Mouse (Mus musculus) thymus, adult 18-20 months (tissue): Measurements from ENCODE around the gene Ddx50.

Experiments
- DNase-seq, 2 experiments: peaks; one replicate each; pipeline ENCODE4 v3.0.0; 2022; ENCODE audit warnings: mixed read lengths in 2 of 2

Gene Ddx50

DNA sequence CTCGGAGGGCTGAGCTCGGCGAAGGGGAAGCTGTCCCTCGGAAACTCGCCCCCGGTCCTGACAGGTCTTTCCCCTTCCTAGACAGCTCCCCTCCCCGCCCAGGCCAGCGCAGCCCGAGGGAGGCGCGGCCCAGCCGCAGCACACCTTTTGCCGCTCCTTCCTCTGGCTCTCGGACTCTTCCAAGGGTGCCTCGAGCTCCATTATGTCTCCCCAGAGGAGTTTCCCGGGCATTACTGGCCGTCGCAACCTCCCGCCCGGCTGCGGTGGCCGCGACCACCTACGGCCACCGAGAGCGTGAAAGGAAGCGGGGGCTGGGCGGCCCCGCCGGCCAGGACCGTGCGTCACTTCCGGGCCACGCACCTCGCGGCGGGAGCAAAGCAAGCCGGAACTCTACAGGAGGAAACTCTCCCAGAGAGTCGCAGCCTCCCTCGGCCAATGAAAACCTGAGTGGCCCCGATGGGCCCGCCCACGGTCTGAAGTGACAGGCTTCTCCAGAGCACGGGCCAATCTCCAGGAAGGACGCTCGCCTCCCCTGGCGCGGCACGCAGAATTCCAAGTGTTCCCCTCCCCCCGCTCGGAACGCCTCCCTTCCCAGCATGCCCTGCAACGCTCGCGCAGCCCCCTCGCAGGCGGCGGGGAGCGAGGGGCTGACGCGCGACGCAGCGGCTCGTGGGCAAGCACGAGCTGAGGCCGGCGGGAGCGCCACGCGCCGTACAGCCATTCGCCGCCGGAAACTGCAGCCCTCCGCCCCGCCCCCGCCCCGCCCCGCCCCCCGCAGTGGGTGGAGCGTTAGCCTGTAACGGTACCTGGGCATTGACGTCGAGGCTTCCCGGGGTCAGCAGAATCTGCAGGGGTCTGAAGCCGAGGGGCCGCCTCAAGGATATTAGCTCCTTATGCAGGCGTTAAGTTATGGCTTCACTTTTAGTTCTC, at the start of gene Ddx50:
Ddx50 (minus strand) TSS at position 338 of the 930 bp plus-strand sequence.
- DNase-seq: peak; percentile 98 to 99

DNA sequence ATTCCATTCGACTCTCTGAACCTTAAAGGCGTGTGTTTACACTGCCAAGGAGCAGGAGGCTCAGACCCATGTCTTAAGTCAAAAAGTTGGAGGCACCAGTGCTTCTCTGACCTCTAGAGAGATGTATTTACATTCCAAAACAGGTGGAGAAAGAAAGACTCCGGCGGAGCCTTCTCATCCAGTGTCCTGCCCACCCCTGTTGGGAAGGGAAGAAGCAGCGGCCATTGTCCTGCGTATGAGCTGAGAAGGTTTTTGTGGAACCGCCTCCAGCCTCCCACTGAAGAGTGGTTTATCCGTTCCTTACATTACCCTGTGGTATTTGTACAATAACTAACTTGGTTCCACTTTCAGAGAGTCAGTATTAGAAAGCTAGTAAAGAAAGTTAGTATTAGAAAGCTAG, 41.8 kb upstream of the Ddx50 start:
- no peak for DNase-seq

DNA sequence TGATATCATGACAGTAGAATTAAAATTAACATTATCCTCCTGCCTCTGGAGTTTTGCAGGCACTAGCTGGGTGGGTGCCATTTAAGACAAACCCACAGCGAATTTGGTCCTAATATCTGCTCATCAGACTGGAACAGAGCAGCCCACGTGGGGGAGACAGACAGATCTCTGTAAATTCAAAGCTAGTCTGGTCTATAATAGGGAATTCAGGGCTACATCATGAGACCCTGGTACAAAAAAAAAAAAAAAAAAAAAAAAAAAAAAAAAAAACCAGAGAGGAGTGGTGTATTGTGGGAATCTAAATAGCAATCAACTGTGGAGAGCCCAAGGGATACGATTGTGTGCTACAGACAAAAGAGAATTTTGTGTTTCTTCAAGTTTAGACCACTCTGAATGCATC, 41.2 kb upstream of the Ddx50 start:
- DNase-seq: no peak

DNA sequence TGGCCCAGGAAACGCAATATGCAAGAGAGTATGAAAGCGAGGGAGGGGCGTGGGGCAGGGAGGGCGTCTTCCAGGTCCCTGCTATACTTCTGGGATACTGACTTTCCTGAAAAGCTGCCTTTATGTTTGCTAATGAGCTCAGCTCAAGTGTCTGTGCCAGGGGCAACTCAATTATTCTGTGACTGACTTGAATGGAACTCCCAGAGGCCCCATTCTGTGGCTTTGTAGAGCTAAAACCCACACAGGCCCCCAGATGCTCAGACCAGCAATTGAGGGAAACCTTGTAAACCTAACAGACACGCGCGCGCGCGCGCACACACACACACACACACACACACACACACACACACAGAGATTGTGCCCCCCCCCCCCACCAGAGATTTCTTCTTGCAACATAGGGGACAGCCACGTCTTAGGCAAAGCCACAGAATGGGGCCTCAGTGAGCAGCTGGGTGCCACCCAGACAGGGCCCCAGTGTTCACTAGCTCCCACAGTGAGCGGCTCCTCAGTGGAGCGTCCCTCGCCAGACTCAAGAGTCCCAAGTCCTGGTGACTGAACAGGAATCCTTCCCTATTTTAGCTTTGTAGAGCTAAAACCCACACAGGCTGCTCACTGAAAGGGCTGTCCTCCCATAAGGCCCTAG, 36.1 kb upstream of the Ddx50 start:
- DNase-seq: no peak

DNA sequence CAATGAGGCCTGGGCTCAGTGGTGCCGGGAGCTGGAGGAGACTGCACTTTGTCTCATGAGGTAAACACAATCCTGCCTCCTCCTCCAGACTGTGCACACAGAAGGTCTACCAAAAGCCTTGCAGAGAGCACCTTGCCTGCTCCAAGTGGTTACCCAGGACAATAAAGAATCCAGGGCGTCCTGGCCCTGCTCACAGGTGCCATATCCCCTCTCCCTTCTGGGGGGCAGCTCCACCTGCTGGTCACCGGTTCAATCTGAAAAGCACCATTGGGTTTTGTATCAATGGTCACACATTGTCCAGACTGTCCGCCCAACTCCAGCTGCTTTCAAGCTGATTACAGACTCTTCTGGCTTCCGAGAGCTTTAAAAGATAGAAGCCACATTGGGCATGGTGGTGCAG, 32.0 kb upstream of the Ddx50 start:
- DNase-seq: no peak

DNA sequence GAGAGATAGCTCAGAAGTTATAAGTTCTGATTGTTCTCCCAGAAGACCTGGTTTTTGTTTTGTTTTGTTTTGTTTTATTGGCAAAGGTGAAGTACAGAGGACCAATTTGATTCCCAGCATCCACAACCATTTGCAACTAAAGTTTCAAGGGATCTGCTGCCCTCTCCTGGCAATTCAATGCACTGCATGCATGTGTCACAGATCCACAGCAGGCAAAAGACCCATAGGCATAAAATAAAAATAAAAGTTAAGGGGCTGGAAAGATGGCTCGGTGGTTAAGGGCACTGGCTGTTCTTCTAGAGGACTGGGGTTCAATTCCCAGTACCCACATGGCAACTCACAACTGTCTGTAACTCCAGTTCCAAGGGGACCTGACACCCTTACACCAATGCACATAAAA, 28.8 kb upstream of the Ddx50 start:
- DNase-seq: no peak

DNA sequence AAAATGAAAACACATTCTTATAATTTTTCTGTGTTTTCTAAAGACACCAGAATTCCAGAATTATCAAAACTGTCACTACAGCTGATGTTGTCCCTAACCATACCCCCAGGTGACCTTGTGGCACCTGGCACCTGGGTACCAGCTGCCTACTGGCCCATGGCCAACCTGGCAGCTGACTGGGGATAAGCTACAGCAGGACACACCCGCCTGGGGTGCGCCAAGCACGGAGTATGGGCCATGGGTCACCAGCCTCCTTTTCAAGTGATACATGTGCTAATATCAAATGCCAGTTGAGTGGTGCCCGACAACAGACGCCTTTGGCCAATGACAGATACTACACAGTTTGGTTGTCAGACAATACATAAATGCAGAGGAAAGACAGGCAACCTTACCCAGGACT, 26.3 kb upstream of the Ddx50 start:
- no peak for DNase-seq

DNA sequence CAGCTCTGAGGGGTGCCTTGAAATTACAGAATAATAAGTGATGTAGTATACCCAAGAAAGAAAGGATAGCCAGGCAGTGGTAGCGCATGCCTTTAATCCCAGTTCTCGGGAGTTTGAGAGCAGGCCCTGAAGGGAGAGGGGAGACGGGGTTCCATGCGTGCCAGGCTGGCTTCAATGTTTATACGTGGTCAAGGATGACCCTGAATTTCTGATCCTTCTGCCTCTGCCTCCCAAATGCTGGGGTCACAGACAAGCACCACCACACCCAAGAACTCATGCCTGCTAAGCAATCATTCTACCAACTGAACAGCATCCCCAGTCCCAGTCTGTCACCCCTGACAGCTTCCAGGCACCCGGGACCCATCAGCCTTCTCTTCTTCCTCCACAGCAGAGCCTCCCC, 25.2 kb upstream of the Ddx50 start:
- no peak for DNase-seq

DNA sequence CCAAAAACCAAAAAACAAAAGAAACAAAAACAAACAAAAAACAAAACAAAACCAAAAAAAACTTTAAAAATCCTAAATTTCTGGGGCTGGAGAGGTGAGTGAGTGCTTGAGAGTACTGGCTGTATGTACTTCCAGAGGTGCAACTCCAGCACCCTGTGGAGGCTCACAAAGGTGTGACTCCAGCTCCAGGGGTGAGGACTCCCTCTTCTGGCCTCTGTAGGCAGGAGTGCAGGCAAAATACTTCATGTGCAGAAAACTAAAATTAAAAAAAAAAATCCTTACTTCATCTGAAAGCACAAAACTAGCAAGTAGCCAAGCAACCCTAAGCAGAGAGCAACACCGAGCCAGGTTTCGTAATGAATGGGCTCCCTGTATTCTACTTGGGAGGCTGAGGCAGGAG, 21.3 kb upstream of the Ddx50 start:
- DNase-seq: no peak

DNA sequence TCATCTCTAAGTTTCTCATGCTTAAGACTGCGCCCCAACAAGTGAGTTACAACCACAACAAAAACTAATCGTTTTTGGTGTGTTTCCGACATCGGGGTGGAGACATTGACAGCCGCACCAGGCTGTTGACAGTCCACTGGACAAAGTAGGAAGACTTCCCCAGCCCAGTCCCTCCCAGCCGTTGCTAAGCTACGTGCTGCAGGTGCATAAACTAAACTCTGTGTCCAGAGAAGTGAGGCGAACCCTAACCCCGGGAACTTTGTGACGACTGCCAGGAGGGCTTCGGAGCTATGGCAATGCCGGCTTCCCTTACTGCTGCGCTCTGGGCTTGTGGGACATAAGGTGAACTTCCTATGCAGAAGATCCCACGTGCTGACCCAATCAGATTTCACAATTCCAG, 18.2 kb upstream of the Ddx50 start:
- no peak for DNase-seq

DNA sequence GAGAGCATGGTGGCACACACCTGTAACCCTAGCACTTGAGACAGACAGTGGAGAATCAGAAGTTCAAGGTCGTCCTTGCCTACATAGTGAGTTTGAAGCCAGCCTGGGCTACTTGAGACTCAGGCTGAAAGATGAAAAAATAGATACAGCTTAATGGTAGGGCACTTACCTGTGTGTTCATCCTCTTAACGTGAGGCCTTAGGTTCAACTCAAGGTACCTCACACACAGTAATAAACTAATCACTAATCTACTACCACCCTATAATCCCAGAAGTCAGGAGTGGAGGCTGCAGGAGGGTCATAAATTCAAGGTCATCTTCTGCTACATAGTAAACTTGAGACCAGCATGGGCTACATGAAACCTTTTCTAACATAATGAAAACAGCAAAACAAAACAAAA, 17.4 kb upstream of the Ddx50 start:
- DNase-seq: no peak

DNA sequence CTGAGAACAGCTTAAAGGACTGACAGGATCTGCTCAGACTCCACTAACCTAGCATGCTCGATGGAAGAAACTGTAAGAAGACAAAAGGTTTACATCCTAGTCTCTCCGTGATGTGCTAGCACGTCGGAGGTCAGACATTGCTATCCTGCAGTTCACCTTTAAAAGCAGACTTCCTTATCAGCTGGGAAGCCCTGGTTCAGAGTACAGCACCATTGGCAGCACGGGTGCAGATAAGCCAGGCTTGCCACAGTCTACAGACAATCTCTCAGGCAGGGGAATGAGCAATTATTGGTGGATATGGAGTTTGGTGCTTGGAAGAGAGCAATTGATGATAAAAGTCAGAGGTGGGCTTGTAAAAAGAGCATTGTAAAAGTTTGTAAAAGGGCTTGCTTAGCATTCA, 17.0 kb upstream of the Ddx50 start:
- DNase-seq: no peak

DNA sequence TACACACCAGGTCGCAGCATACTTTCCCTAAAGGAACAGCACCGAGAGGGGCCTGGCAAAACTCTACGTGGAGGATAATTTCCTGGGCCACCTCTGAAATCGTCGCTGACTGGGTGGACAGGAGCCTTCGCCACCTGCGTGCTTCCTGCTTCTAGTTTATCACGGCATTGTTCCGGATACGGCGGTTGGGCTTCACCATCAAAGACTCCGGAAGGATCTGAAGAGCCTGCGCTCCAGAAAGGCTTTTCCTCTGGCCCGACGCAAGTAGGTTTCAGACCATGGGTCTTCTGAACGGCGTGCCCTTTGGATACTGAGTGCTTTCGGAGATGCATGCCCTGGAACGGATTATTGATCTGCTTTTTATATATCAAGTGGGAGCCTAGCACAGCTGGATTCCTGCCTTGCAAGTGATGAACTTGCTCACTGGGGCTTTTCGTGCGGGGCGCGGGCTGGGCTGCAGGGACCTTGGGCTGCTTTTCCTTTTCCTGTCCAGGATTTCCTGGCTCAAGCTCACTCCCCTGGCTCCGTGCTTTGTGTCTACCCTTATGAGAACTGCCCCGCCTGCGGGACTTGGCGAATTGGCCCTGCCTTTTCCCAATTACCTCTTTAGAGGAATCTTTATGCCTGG, 14.1 kb upstream of the Ddx50 start:
- DNase-seq: peak; percentile 44 to 60

DNA sequence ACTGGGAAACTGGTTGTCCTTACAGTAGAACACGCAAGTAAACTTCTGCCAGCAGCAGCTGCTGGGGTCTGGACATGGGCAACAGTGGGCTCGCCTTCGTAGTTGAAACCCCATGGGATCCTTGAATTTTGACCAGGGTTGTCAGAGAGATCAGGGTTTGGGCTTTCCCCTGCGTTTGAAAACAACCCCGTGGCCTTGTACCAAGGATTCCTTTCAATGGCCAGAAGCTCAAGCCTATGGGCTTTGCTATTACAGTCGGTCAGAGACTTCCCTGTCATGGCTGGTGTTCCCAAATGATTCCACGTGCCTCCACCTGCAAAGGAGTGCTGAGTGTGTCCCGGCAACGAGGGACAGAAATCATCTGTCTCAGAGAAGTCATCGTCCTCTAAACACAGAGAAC, 13.2 kb upstream of the Ddx50 start:
- DNase-seq: no peak

DNA sequence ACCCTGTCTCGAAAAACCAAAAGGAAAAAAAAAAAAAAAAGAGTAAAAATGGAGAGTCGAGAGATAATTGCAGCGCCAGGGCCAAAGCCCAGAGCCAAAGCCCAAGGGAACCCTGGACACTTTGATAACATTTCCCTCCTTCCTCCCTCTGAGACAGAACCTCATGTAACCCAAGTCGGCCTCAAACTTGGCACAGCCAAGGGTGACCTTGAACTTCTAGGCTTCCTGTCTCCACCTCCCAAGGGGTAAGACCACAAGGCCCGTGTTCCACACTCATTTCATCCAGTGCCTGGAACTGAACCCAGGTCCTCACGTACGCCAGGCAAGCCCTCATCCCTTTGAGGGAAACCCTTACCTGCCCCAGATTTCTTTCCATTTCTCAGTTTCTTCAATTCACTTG, 5.7 kb upstream of the Ddx50 start:
- DNase-seq: no peak

DNA sequence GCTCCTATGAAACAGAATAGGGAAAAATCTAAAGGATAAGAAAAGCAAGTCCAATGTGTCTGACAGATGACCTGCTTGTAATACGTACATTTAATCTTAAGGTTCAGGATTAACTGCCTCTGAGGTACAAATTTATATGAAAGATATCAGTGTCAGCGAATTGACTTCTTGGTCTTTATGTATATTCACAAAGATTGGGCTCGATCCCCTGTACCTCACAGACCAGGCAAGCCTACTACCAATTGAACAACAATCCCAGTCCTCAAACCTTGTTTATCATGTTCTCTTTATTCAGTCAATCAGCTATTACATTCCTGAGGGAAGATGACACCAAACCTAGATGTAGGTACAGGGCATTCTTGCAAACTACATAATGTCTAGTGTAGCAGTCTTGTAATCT, 943 bp upstream of the Ddx50 start:
- DNase-seq: no peak

DNA sequence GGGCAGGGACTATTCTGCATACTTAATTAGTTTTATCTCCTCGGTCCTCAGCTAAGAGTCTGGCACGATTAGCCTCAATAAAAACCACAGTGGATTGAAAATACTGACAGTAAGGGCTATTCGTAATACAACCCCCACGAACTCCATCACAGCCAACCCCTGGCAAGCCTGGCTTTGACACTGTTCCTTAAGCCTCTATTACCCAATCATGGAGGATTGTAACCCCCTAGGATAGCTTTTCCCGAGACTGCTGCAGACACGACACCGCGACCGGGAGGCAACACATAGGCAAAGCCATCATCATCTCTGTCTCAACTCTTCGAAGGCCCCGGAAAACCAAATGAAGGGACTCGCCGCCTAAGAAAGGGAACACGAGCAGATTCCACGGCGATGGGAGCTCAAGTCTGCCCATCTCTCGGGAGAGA, 648 bp downstream of the Ddx50 start:
- DNase-seq: no peak

DNA sequence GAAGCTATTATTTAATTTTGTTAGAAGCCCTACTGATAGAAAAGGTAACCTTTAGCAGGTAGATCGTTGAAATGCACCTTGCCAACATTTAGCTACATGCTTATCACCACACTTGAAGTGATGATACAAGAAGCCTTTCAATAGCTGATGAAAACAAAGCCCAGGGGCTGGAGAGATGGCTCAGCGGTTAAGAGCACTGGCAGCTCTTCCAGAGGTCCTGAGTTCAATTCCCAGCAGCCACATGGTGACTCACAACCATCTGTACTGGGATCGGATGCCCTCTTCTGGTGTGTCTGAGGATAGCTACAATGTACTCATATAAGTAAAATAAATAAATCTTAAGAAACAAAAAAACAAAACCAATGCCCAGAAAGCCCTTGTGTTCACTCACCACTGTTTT, 46.9 kb downstream of the Ddx50 start:
- no peak for DNase-seq

DNA sequence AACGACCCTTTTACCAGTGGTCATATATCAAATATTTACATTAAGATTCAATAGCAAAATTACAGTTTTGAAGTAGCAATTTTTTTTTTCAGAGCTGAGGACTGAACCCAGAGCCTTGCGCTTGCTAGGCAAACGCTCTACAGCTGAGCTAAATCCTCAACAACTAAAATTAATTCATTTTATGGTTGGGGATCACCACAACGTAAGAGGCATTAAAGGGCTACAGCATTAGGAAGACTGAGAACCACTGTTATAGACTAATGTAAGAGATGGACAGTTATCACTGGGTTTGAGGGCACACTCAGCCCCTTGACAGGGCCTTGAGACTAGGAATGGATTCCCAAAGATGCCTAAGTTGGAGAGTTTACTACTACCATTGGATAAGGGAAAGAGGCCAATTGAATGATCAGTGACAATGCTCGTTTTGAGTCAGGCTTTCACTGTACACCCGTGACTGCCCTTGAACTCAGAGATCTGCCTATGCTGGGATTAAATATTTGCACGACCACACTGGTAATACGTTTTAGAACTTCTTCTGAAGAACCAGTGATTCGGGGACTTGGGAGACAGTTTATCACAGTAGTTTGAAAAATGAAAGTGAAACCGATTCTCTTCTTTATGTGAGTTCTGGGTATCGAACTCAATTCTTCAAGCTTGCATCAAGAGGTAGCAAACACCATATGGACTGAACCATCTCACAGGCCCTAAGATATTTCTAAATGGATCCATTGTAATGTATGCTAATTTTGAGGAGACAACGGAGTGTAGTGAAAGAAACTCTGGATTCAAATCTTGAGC, 47.6 kb downstream of the Ddx50 start:
- no peak for DNase-seq

DNA sequence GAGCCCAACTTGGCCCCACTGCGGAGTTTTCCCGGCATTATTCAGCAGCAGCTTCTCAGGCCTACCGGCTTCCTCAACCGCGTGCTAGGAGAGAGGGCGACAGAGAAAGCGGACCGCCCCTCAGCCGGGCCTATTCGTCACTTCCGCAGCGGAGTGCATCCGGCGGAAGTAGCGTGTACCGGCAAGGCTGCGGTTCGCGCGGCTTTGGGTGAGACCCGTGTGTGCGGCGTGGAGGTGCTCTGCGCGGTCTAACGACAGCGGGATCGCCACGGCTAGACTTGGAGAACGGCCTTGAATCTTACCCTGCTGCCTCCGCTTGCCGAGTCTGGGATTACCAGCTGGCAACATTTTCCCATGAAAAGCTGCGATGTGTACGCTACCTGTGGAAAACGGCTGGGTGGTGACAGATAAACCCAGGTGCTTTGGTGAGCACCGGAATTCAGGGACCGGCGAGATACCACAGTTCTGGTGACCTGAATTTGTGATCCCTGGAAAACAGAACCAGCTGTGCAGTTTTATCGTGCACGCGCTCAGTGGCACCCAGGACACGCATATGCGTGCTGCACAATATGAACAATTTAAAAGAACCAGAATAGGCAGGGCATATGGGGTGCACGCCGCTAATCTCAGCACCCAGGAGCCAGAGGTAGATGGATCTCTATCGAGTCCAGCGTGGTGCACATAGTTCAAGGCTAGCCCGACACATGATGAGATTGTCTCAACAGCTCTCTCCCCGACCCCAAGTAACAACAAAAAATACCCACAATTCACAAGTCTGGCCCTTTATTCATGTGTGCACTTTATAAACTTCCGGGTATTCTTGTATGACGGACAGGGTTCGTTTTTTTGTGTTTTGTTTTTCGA, 48.6 kb downstream of the Ddx50 start, which contains the start of gene Ddx21:
Ddx21 (minus strand) TSS at position 105 of the 864 bp plus-strand sequence.
- peak; percentile 81 to 83 for DNase-seq

DNA sequence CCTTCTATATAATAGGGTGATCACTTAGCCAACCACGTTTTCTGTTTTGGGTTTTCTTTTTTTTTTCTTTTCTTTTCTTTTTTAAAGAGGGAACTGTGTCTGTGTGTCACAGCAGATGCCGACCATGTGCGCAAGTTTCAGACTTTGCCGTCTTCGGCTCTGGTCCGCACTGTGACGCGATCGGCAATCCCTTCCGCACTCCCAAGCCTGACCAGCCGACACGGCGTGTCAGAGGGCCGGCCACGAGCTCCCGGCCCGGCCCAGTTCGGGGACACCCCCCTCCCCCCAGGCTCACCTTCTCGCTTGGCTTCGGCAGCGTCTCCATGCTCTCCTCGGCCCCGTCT, 49.2 kb downstream of the Ddx50 start:
- no peak for DNase-seq
